Mouse (Mus musculus): ENCODE measurements at regions not wholly inside any gene's neighbourhood (a gene's known extent, or its start where the extent isn't known, plus 50 kb on each side); places are given as distances from the start of the nearest gene placed in this dataset.

DNA sequence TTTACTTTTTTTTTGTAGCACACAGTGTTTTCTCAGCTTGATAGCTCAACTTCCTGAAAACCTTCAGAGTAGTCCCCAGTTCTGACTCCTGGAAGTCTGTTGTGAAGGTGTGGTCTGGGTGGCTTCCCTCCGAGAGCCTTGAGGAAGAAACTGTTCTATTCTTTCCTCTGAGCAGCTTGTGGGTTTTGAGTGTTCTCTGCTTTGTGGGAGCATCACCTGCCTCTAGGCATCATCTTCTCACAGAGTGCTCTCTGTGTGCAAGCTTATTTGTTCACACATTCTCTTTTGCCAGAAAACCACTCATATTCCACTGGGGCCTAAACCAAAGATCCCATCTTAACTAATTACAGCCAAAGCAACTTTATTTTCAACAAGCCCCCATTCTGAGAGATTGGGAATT lies 91.5 kb upstream of the Ccng1 start:
- TF ChIP-seq POLR2A (IDR thresholded peaks at IDR 0.05; ENCODE audit: borderline replicate concordance, extremely low read depth, low read depth, low read length) (no peak), CTCF (IDR thresholded peaks at IDR 0.05; ENCODE audit: insufficient read depth, low read length) (no peak)

Data from lung, adult 2 months (tissue).